Mouse (Mus musculus): ENCODE measurements around the gene Gstm4. TPM values are rescaled to one million over a fixed set of nuclear protein-coding genes. Genes with fewer than 3 reads are reported as not detected.

The Gstm4 gene
- 33.0 and 33.9 TPM in 2 replicates for polyA plus RNA-seq (2015; fragmentation: Nextera tagmentation; extraction: Ambion mirVana)

- peak within 1 kb of the TSS; percentile 65 for H3K27ac ChIP-seq
- H3K9me3 ChIP-seq, result no peaks in the 10 kb centered on the region
- WGBS, result 4% methylated on average over 29 of the region's 29 CpGs
- peak within 1 kb of the TSS; percentile 92 for H3K4me2 ChIP-seq (replicated peaks)
- no peaks in the 10 kb centered on the region for H3K27me3 ChIP-seq (replicated peaks)
- peak within 1 kb of the TSS; percentile 57 for H3K9ac ChIP-seq
- ATAC-seq, result peak; percentile 95
- H3K4me1 ChIP-seq (replicated peaks), result peaks cover 10% of the 10 kb centered on the region; the same call in 1 of the 2 replicates
- peak within 1 kb of the TSS; percentile 58 for H3K4me3 ChIP-seq (replicated peaks)
- H3K36me3 ChIP-seq, result no peaks in the 10 kb centered on the region
These were observed at the start of gene Gstm4 for GRCm38 (mm10) chr3:108044394-108045140. Gene Gstm4 (minus strand): TSS chr3:108044894.

DNA sequence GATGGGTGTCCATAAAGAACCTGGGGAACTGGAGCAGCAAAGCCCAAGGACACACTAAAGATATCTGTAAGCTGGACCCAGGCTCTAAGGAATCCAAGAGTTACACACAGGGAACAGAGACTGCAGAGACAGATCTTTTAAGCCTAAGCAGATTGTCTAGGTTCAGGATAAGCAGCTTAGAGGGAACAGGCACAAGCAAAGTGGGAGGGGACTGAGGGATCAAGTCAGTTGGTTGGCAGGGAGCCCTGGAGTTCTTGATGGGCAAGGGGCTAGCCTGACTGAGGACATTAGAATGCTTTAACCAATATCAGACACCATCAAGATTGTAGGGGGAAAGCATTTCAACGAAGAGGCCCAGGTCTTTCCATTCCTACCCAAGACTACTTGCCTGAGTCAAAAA, 49.5 kb upstream of the Gstm4 start:
- no peak for ATAC-seq
- no peak overlapping the region for H3K4me3 ChIP-seq (replicated peaks)
- no peak overlapping the region for H3K9ac ChIP-seq
- no peaks in the 10 kb centered on the region for H3K27me3 ChIP-seq (replicated peaks)
- H3K4me2 ChIP-seq (replicated peaks), result no peak overlapping the region
- H3K9me3 ChIP-seq, result no peaks in the 10 kb centered on the region
- WGBS, result 88% methylated on average over 1 of the region's 1 CpGs
- H3K27ac ChIP-seq, result no peak overlapping the region
- no peaks in the 10 kb centered on the region for H3K36me3 ChIP-seq
- H3K4me1 ChIP-seq (replicated peaks), result 0 out of 2 replicates have a peak, but pooled peaks cover 2% of the 10 kb centered on the region

- Histone ChIP-seq H3K27me3 (replicated peaks) (no peaks in the 10 kb centered on the region), H3K36me3 (no peaks in the 10 kb centered on the region), H3K4me2 (replicated peaks) (no peak overlapping the region), H3K9me3 (no peaks in the 10 kb centered on the region), H3K4me3 (replicated peaks) (no peak overlapping the region), H3K27ac (no peak overlapping the region), H3K9ac (no peak overlapping the region), H3K4me1 (replicated peaks) (peaks cover 5% of the 10 kb centered on the region; the same call in 1 of the 2 replicates)
- WGBS, result 66% methylated on average over 6 of the region's 6 CpGs
- no peak for ATAC-seq
These were observed 48.6 kb upstream of the Gstm4 start for GRCm38 (mm10) chr3:108093306-108093705.

DNA sequence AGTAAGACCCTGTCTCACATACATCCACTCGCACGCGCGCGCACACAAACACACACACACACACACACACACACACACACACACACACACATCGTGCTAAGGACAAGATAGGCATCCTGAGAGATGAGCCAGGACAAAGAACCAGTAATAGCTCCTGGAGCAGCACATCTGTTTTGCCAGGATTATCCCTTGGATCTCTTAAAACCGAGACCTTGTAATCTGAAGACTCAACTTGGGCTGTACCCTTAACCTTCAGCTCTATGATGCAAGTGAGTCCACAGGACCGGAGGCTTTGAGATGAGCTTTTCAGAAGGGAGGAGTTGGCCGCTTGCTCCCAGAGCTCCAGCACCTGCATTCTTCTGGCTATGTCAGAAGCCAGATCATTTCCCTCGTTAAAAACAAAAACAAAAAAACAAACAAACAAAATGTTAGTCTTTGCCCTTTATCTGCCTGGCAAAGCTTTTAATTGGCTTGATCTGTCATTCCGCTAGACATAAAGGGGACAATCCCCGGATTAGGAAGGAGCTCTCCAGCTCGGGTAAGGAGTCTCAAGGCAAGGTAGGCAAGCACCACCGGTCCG, 47.9 kb upstream of the Gstm4 start, which contains the start of gene Gnat2:
TSS of gene Gnat2 (plus strand) at position 254 of the 580 bp plus-strand sequence.
- H3K36me3 ChIP-seq, result no peaks in the 10 kb centered on the region
- no peaks in the 10 kb centered on the region for H3K9me3 ChIP-seq
- H3K4me1 ChIP-seq (replicated peaks), result peaks cover 5% of the 10 kb centered on the region; the same call in 1 of the 2 replicates
- no peak for ATAC-seq
- no peak within 1 kb of the TSS for H3K27ac ChIP-seq
- H3K4me2 ChIP-seq (replicated peaks), result no peak within 1 kb of the TSS
- no peaks in the 10 kb centered on the region for H3K27me3 ChIP-seq (replicated peaks)
- no peak within 1 kb of the TSS for H3K9ac ChIP-seq
- no peak within 1 kb of the TSS for H3K4me3 ChIP-seq (replicated peaks)
- 74% methylated on average over 15 of the region's 15 CpGs for WGBS

DNA sequence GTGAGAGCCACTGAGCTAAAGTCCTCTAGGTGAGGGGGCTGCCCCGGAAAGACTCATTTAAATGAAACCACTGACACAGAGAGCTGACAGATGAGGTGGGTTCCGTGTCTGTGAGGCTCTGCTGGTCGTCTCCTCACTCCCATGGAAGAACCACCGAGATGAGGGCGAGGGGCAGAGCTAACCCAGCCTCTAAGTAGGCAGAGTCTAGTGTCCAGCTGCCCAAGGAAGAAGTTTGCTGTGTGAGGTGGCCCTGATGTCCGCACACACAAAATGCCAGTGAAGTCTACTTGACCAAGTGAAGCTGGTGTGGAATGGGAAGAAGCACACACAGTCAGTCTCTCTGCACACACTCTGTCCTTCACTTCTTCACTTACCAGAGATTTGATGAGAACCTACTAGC, 47.3 kb upstream of the Gstm4 start:
- Histone ChIP-seq H3K9me3 (no peaks in the 10 kb centered on the region), H3K27me3 (replicated peaks) (no peaks in the 10 kb centered on the region), H3K4me3 (replicated peaks) (no peak overlapping the region), H3K36me3 (no peaks in the 10 kb centered on the region), H3K4me1 (replicated peaks) (peaks cover 10% of the 10 kb centered on the region), H3K27ac (no peak overlapping the region), H3K4me2 (replicated peaks) (no peak overlapping the region), H3K9ac (no peak overlapping the region)
- WGBS, result 73% methylated on average over 6 of the region's 6 CpGs
- ATAC-seq, result no peak

- Histone ChIP-seq H3K27ac (no peak overlapping the region), H3K4me2 (replicated peaks) (no peak overlapping the region), H3K4me1 (replicated peaks) (peaks cover 16% of the 10 kb centered on the region), H3K27me3 (replicated peaks) (no peaks in the 10 kb centered on the region), H3K36me3 (no peaks in the 10 kb centered on the region), H3K9ac (no peak overlapping the region), H3K9me3 (no peaks in the 10 kb centered on the region), H3K4me3 (replicated peaks) (no peak overlapping the region)
- no peak for ATAC-seq
- WGBS, result 84% methylated on average over 2 of the region's 2 CpGs
These were observed 45.9 kb upstream of the Gstm4 start for GRCm38 (mm10) chr3:108090561-108090960.

DNA sequence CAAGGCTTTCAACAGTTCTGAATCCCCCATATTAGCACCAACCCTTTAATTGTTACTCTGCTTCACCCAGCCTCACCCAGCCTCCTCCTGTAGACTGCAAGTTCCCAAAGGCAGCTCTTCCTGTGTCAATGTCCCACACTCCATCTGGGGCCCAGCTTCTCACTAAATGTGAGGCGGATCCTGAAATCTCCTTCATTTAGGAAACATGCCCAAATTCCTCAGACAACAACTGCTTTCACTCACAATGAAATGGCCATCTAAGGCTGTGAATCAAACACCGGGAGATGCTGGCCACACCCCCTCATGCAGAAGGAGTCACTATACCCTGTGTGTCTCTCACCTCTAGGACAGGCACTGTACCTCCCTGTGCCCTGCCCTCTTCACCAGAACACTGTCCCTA, 45.2 kb upstream of the Gstm4 start:
- Histone ChIP-seq H3K4me3 (replicated peaks) (no peak overlapping the region), H3K36me3 (no peaks in the 10 kb centered on the region), H3K4me2 (replicated peaks) (no peak overlapping the region), H3K4me1 (replicated peaks) (peaks cover 18% of the 10 kb centered on the region), H3K27ac (no peak overlapping the region), H3K27me3 (replicated peaks) (no peaks in the 10 kb centered on the region), H3K9me3 (no peaks in the 10 kb centered on the region), H3K9ac (no peak overlapping the region)
- WGBS, result 41% methylated on average over 2 of the region's 2 CpGs
- ATAC-seq, result no peak

DNA sequence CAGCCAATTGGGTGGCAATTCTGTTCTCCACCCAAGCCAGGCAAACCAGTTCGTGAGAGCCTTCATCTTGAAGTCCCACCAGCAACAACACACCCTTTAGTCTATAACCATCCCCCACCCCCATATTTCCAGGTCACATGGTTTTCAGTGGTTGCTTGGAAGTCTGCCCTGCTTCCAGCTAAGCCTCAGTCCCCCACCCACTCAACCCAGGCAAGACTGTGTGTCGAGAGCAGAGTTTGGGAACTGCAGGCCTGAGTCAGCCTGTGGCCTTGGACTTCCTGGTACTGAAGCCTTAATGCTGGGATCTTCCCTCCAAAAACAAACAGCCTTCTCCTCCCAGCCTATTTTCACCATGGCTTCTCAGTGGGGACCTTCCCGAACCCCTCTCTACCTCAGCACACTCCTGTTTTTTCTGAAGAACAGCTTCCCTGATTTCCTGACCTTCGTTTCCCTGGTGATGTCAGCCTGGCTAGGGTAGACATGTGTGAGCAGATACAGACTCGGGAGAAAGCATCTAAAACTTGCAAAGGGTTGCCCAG, 44.2 kb upstream of the Gstm4 start:
- no peaks in the 10 kb centered on the region for H3K9me3 ChIP-seq
- no peaks in the 10 kb centered on the region for H3K36me3 ChIP-seq
- no peak for ATAC-seq
- H3K4me1 ChIP-seq (replicated peaks), result peaks cover 28% of the 10 kb centered on the region
- WGBS, result 29% methylated on average over 5 of the region's 5 CpGs
- no peak overlapping the region for H3K9ac ChIP-seq
- no peaks in the 10 kb centered on the region for H3K27me3 ChIP-seq (replicated peaks)
- no peak overlapping the region for H3K4me3 ChIP-seq (replicated peaks)
- no peak overlapping the region for H3K27ac ChIP-seq
- H3K4me2 ChIP-seq (replicated peaks), result 0 out of 2 replicates have a peak overlapping the region, but pooled peaks have one; percentile 9

GRCm38 (mm10) chr3:108087329-108087728, 42.6 kb upstream of the Gstm4 start:
- WGBS, result 78% methylated on average over 3 of the region's 3 CpGs
- no peak for ATAC-seq
- Histone ChIP-seq H3K4me2 (replicated peaks) (peak overlapping the region; percentile 97), H3K9ac (no peak overlapping the region), H3K4me3 (replicated peaks) (no peak overlapping the region), H3K36me3 (no peaks in the 10 kb centered on the region), H3K27ac (0 out of 2 replicates have a peak overlapping the region, but pooled peaks have one; percentile 27), H3K9me3 (no peaks in the 10 kb centered on the region), H3K27me3 (replicated peaks) (no peaks in the 10 kb centered on the region), H3K4me1 (replicated peaks) (peaks cover 44% of the 10 kb centered on the region)

GRCm38 (mm10) chr3:108086470-108086979, 41.8 kb upstream of the Gstm4 start, which contains the start of gene Ampd2:
Gene Ampd2 (minus strand): TSS chr3:108086651.
- Histone ChIP-seq H3K9ac (peak within 1 kb of the TSS; percentile 75), H3K4me1 (replicated peaks) (peaks cover 52% of the 10 kb centered on the region), H3K27me3 (replicated peaks) (no peaks in the 10 kb centered on the region), H3K27ac (peak within 1 kb of the TSS; percentile 96), H3K4me2 (replicated peaks) (peak within 1 kb of the TSS; percentile 97), H3K36me3 (no peaks in the 10 kb centered on the region), H3K9me3 (no peaks in the 10 kb centered on the region), H3K4me3 (replicated peaks) (peak within 1 kb of the TSS; percentile 73)
- ATAC-seq, result peak; percentile 65
- under 1% methylated on average over 29 of the region's 29 CpGs for WGBS

GRCm38 (mm10) chr3:108085721-108086469, 41.2 kb upstream of the Gstm4 start:
- peak; percentile 82 for ATAC-seq
- under 1% methylated on average over 31 of the region's 31 CpGs for WGBS
- peak overlapping the region; percentile 96 for H3K27ac ChIP-seq

More at GRCm38 (mm10) chr3:108085721-108086469, 41.2 kb upstream of the Gstm4 start:
- Histone ChIP-seq H3K4me3 (replicated peaks) (peak overlapping the region; percentile 73), H3K27me3 (replicated peaks) (no peaks in the 10 kb centered on the region), H3K9me3 (no peaks in the 10 kb centered on the region), H3K4me1 (replicated peaks) (peaks cover 52% of the 10 kb centered on the region), H3K4me2 (replicated peaks) (peak overlapping the region; percentile 97), H3K36me3 (no peaks in the 10 kb centered on the region), H3K9ac (peak overlapping the region; percentile 75)
